Mouse (Mus musculus): Measurements from ENCODE around the gene Dnase1.
A peak's percentile ranks its signal among the peaks of the same experiment; 100 is the strongest.
"Not testable (repeated sequence)": the region's sequence is repeated elsewhere in the genome, so short reads cannot be mapped to it uniquely, and the experiment has no call there.

Gene Dnase1

DNA sequence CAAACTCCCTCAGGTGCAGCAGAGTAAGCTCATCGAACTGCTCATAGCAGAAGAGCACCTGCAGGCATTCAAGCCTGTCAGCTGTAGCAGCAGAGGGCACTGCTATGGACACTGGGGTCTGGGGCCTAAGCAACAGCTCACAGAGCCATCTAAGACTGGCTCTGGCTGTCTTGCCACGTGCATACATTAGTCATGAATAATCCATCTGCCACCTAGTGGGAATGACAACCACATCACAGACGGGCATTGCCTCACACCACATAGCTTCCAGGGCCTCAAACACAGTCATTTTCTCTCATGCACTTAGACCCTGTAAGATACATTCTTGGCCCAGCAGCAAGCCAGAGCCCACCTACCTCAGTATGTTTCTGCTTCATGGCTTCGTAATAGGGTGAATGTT is 8.8 kb downstream of the Dnase1 start:
- DNase-seq (ENCODE audit: low spot score in 2 of 2), result no peak

GRCm38 (mm10) chr16:4052601-4053000 is 15.9 kb downstream of the Dnase1 start:
- DNase-seq (ENCODE audit: low spot score in 2 of 2), result no peak

- no peak for DNase-seq (ENCODE audit: low spot score in 2 of 2)
These were observed 17.1 kb downstream of the Dnase1 start for GRCm38 (mm10) chr16:4053811-4054210.

- DNase-seq (ENCODE audit: low spot score in 2 of 2), result no peak
These were observed 28.2 kb downstream of the Dnase1 start for GRCm38 (mm10) chr16:4064945-4065344.

DNA sequence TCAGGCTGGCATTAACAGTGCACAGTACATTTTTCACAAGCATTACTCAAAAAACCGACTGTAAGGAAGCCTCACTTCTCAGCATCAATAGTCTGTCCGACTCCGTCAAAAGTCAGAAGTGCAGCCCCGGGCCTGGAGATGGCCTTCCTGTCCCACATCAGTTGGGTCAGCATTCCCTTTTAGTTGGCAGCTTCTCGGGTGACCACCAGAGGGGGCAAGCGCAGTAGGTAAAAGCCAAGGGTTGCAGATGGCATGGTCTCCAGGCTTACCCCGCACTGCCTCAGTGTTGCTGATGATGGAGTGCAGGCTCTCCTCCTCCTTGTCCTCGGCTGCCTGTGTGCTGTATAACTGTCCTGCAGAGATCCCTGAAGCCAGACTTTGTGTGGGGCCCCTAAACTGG is 31.8 kb downstream of the Dnase1 start:
- no peak for DNase-seq (ENCODE audit: low spot score in 2 of 2)

DNA sequence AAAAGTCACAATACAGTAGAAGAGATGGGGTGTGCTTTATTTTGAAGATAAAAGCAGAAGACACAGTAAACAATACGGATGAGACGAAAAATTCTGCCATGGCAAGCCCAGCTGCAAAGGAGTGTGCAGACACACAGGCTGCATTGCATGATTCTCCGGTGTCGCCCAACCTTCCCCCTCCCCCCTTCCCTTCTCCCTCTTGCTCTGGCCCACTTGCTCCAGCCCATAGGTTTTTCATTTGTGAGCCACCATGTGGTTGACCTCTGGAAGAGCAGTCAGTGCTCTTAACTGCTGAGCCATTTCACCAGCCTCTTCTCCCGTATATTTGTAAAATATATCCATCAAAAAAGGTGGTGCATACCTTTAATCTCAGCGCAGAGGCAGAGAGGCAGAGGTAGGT is 37.6 kb downstream of the Dnase1 start:
- DNase-seq (ENCODE audit: low spot score in 2 of 2), result no peak

- no peak for DNase-seq (ENCODE audit: low spot score in 2 of 2)
These were observed 38.1 kb downstream of the Dnase1 start for GRCm38 (mm10) chr16:4074836-4075235.

DNA sequence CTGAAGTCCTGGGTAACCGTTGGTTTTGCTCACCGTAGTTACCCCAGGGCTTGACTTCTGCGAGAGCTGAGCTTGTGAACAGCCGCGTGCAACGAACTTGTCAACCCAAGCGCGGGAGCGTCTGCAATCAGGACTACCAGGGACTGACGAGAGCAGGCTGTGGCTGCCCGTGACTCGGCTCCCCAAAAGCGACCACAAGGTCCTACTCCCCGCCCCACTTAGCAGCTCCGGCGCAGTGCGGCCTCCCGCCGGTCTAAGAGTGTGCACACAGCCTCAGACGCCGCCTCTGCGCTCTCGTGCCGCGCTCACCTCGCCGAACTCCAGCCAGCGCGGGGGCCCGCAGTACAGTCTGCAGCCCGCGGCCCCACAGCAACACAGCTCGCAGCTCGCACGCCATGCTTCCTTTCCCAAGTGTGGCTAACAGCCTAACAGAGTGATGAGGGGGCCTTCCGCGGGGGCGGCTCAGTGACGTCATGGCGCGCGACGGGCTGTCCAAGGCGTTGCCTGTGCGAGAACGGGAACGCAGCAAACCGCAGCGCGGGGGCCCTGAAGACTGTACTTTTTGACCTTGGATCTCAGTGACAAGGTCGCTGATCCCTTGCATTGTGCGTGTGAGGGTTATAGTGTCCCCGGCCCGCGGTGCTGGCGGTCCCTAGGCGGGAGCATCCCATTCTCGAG is 40.8 kb downstream of the Dnase1 start, which contains the start of gene Trap1:
Trap1 (minus strand) TSS at position 444 of the 678 bp plus-strand sequence.
- peak; percentile 92 to 94 for DNase-seq (ENCODE audit: low spot score in 2 of 2)

DNA sequence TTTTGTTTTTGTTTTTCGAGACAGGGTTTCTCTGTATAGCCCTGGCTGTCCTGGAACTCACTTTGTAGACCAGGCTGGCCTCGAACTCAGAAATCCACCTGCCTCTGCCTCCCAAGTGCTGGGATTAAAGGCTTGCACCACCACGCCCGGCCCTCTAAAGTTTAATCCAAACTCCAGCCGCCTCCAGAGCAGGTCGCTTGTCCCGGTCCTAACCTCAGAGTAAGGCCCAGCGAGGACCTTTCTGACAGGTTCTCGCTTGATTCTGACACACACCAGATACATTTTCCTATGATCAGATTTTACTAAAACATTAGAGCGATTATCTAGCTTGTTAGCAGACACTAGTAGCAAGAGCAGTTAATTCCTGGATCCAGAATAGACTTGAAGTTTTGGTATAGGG is 41.6 kb downstream of the Dnase1 start:
- DNase-seq (ENCODE audit: low spot score in 2 of 2), result not testable (repeated sequence)

DNA sequence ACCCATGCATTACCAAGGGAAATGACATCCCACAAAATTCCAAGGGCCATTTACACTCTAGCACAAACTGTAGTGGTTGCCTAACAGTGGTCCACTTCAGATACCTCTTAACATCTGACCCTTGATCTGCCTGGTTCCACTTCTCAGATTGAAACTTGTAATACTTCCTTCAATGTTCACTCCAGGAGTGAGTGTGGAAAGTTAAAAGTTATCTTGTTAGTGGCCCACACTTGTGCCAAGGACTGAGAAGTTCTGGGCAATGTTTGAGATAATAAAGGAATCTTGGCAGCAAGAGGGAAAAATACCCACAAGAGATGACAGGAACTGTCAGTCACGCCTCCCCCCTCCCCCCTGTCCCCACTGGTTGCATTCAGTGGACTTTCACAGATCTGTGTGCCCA is 42.9 kb downstream of the Dnase1 start:
- DNase-seq (ENCODE audit: low spot score in 2 of 2), result no peak

DNA sequence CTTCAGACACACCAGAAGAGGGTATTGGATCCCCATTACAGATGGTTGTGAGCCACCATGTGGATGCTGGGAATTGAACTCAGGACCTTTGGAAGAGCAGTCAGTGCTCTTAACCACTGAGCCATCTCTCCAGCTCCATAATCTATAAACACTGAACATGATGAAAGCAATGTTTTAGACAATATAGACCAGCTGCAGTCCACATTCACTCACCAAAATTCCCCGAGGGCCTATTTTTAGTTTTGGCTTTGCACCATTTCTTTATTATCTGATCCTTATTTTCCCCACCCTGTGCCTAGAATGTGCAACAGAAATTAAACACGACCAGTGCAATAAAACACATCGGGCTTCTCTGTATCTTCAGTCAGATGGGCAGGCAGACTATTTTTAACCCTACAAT is 43.7 kb downstream of the Dnase1 start:
- not testable (repeated sequence) for DNase-seq (ENCODE audit: low spot score in 2 of 2)

- no peak for DNase-seq (ENCODE audit: low spot score in 2 of 2)
These were observed 48.3 kb downstream of the Dnase1 start for GRCm38 (mm10) chr16:4085051-4085450.

DNA sequence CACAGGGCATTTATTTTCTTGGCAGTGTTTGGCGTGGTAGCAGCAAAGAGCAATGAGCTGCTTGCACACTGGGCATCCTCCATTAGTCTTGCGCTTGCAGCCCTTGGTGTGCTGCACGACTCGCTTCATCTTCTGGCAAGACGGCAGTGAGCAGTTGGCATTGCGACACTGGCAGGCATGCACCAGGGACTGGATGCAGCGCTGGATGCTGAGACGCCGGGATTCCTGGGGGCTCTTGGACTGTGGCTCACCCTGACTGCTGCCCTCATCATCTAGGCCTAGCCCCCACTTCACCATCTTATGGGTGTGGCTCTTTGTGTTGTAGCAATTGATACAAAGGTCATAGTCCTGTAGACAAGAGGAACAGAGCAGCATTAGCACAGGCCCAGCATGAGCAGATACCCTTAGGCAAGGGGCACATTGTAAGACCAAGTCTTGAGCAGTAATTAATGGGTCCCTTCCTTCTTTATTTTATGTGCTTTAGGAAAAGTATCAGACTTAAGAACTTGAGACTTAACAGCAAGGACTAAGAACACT is 49.2 kb downstream of the Dnase1 start:
- no peak for DNase-seq (ENCODE audit: low spot score in 2 of 2)

GRCm38 (mm10) chr16:4087214-4087913 is 50.6 kb downstream of the Dnase1 start:
- DNase-seq (ENCODE audit: low spot score in 2 of 2), result no peak
